Mouse (Mus musculus) monocyte, adult 5-6 weeks (primary cell): ENCODE data around the gene Fhod1. TPM values are rescaled to one million over a fixed set of nuclear protein-coding genes. Genes with fewer than 3 reads are reported as not detected.
"Not testable (repeated sequence)": the region's sequence is repeated elsewhere in the genome, so short reads cannot be mapped to it uniquely, and the experiment has no call there.

Source experiments
- ATAC-seq: fragments of 153-309, 156-312 bp; replicated peaks from 2 replicates; pipeline ENCODE4 v1.8.0; 2017; ENCODE audit warnings: mild to moderate bottlenecking; ENCODE audit not compliant: low TSS enrichment, insufficient number of reproducible peaks, severe bottlenecking, poor library complexity, low FRiP score
- total RNA-seq: library from RNA; stranded (forward); fragments of 200-1000, 200-491, 200-594 nt; gene quantifications from 3 replicates; pipeline ENCODE4 v1.2.3, GENCODE M21; 2017

Gene Fhod1
- total RNA-seq, 1 experiment from 2014 or later, result 8.4 TPM

DNA sequence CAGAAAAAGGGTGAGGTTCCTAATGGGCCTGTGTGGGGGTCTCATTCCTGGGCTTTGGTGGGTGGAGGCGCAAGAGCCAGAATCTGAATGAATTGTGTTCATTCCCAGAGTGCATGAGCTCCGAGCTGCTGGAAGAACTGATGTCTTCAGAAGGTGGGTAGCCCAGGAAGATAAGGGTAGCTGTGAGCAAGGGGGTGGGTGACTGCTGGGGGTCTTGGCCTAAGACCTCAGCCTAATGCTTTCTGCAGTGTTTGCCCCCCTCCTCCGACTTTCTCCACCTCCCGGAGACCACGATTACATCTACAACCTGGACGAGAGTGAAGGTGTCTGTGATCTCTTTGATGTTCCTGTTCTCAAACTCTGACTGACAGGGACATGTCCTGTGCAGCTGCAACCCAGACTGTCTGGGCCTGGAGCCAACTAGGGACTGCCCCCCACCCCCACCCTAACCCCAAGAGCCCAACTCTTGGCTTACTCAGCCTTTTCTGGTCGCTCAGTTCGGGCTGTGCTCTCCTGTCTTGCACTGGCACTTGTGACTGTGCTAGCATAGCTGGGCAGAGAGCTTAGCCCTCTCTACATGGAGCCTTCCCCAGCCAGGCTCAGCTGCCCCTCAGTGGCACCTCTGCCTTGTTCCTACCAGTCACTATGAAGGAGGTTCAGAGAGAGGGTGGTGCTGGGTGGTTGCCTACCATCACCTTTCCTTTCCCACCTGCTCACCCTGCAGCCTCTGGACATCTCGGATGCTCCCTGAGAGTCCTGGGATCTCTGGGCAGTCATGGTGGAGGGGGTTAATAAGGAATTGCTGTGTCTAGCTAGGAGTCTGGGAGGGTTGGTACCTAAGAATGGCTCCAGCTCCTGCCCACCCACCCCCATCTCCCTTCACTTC is 43.2 kb downstream of the Fhod1 start:
- ATAC-seq, result no peak

GRCm38 (mm10) chr8:105303874-105304273 is 43.9 kb downstream of the Fhod1 start:
- ATAC-seq, result no peak

- no peak for ATAC-seq
Measured at GRCm38 (mm10) chr8:105303396-105303795, 44.4 kb downstream of the Fhod1 start.

- ATAC-seq, result no peak
Measured at GRCm38 (mm10) chr8:105299962-105300361, 47.8 kb downstream of the Fhod1 start.

DNA sequence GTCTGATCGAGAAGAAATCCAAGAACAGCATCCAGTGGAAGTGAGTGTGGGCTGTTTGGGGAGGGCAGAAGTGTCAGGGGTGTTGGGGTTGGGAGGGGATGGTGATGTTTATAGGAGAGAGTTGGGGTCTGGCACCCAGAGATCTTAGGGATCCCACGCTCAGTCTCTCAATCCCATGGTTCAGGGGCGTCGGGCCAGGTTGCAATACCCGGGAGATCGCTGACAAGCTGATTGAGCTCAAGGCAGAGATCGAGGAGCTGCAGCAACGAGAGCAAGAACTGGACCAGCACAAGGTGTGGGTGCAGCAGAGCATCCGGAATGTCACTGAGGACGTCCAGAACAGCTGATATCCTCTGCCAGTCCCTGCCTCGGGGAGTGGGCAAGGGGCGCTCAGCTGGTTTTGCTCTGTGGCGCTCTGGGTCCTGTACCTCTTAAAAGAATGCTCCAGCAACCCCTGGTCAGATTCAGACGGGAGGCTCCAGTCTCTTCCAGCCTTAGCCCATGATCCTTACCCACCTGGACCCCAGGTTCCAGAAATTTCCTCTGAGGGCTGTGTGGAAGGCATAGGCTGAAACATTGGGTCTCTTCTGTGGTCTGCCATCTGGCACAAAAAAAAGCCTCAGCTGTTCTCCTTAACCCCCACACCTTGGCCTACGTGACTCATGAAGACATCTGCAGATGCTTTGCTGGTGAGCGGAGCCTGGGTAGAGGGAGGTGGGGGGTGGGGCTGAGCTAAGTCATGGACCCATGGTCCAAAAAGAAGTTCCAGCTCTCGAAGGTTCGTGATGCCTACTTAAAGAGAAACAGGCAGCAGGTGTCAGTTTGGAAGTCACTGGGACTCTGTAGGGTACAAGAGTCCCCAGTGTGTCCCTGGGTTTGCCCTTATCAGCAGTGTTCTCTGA is 49.2 kb downstream of the Fhod1 start:
- ATAC-seq, result no peak

DNA sequence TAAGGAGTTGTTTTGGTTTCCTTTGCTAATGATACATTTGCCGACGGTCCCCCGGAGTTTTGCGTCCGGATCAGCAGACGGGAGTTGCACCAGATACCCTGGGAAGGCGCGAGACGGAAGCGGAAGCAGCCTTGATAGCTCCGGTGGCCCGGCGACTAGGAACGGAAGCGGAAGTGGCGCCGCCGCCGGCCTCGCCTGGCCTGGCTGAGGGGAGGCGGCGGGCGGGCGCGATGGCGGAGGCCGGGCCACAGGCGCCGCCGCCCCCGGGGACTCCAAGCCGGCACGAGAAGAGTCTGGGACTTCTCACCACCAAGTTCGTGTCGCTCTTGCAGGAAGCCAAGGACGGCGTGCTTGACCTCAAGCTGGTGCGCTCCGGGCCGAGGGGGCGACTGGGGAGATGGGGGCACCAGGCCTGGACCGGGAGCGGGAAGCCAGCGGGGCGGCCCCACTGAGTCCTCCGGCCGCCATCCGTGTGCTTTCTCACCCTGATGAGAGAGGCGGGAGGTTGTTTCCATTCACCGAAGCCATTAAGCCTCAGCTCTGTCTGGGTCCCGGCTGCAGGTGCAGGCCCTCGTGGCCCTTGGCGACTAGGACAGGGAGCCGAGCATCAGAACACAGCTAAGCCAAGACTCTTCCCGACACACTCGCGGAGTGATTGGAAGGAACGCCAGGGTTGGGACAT is 50.1 kb downstream of the Fhod1 start, which contains the start of gene E2f4:
Gene E2f4, plus strand, starts transcription at position 153 of the 682 bp plus-strand sequence.
- peak; percentile 87 for ATAC-seq

- no peak for ATAC-seq
Measured at GRCm38 (mm10) chr8:105295895-105296573, 51.7 kb downstream of the Fhod1 start, which contains the start of gene Exoc3l. Exoc3l (minus strand) TSS chr8:105296101.

GRCm38 (mm10) chr8:105295256-105295655 is 52.5 kb downstream of the Fhod1 start:
- no peak for ATAC-seq

DNA sequence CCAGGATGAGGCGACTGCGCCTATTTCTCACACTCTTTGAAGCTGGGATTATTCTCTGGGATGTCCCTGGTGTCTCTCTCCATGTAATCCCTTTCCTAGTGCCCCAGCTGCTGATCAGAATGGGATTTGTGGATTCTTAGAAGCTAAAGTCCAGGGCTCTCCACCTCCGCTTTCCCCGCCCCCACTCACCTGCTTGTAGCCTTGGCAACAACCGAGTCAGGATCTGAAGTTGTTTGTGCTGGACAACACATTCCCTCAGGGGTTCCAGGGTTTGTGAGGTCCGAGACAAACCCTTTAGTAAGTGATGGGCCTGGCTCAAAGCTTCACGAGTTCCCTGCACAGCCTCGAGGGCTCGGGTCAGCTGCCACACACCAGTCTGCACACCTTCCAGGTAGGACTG is 53.0 kb downstream of the Fhod1 start:
- ATAC-seq, result no peak

DNA sequence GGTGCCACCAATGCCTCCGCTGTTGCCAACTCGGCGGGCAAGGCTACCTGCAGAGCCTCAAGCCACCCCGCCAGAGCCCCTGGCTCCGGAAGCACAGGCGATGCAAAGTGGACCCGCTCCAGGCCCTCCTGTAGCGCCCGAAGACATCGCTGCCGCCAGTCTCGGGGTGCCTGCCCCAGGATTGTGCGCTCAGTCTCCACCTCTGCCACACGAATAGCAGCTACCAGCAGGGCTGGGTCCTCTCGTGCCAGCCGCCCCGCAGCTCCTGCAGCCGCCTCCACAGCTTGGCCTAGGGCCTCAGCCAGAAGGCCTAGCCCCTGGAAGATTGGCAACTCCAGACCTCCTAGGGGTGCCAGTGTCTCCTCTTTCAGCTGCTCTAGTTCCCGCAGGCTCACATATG is 54.3 kb downstream of the Fhod1 start:
- no peak for ATAC-seq

- no peak for ATAC-seq
Measured at GRCm38 (mm10) chr8:105292471-105292870, 55.3 kb downstream of the Fhod1 start.

GRCm38 (mm10) chr8:105291802-105292201 is 56.0 kb downstream of the Fhod1 start:
- not testable (repeated sequence) for ATAC-seq

DNA sequence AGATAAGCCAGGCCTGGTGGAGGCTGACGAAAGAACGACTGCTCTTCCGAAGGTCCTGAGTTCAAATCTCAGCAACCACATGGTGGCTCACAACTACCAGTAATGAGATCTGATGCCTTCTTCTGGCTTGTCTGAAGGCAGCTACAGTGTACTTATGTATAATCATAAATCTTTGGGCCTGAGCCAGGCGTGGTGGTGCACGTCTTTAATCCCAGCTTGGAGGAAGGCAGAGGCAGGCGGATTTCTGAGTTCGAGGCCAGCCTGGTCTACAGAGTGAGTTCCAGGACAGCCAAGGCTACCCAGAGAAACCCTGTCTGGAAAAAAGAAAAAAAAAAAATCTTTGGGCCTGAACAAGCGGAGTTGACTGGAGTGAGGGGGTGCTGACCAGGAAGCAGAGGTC is 56.4 kb downstream of the Fhod1 start:
- not testable (repeated sequence) for ATAC-seq

DNA sequence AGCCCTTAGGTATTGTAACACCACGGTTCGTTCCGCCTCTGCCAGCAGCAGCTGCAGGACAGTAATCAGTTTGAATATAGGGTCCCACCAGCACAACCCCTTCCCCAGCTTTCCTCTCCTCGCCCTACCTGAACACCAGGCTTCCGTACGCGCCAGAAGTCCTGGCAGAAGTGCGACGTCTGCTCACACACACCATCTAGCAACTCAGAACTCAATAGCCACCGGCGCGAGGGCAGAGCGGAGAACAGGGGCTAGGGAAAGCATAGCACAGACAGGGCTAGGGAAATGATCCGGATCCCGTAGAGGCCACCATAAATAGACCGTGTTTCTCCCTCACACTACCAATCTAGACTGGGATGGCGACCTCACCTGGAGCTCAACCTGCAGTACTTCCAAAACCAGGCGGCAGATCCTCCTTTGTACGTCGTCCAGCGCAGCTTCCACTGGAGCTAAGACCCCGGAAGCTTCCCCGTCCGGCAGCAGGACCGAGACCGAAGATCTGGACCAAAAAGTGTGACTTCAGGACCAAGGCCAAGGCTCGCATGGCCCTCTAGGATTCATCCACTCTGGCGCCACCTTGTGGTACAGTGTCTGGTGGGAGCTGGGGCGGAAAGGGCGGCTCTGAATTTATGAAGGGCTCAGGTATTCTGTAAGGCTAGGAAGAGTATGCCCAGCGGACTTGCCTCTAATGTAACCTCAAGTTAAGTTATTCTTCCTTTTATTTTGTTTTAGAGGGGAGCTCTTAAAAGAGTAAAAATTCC is 57.0 kb downstream of the Fhod1 start:
- peak; percentile 57 for ATAC-seq

- ATAC-seq, result 0 out of 2 replicates have a peak, but pooled peaks have one; percentile 1
Measured at GRCm38 (mm10) chr8:105289805-105290460, 57.8 kb downstream of the Fhod1 start, which contains the start of gene 4931428F04Rik. 4931428F04Rik (minus strand) TSS chr8:105289864.

- peak; percentile 80 for ATAC-seq
Measured at GRCm38 (mm10) chr8:105288958-105289732, 58.6 kb downstream of the Fhod1 start.
